Mouse (Mus musculus) left cerebral cortex, postnatal 25 days (tissue): ENCODE measurements around the gene Defb13. TPM values are rescaled to one million over a fixed set of nuclear protein-coding genes. Genes with fewer than 3 reads are reported as not detected.
A peak's percentile ranks its signal among the peaks of the same experiment; 100 is the strongest.
"Not testable (repeated sequence)": the region's sequence is repeated elsewhere in the genome, so short reads cannot be mapped to it uniquely, and the experiment has no call there.

Experiments used
- DNase-seq, 2 experiments: peaks; one replicate each; pipeline ENCODE4 v3.0.0; 2022; ENCODE audit warnings: low spot score in 2 of 2, mixed read lengths in 1 of 2
- intact Hi-C: fragments of 180-260 bp; cut with DNase I; formaldehyde crosslinking; loops from one replicate; pipeline ENCODE4 v1.15.1; 2025
- total RNA-seq, 2 experiments: library from RNA; stranded (reverse); gene quantifications; 2 replicates each; pipeline ENCODE4 v1.2.3; 2021

Defb13 gene
- not detected for total RNA-seq

GRCm38 (mm10) chr8:21946462-21946861, at the start of gene Defb13:
TSS of gene Defb13 (plus strand) at chr8:21946762.
- intact Hi-C loops, result no loop called here
- DNase-seq, result no peak

- intact Hi-C loops, DNase-seq: not testable (repeated sequence)
These were observed 40.3 kb upstream of the Defb13 start, which contains the start of gene Defb11 for GRCm38 (mm10) chr8:21906290-21906689. TSS of gene Defb11 (minus strand) at chr8:21906412.

- no peak for DNase-seq
- intact Hi-C loops, result no loop called here
These were observed 34.6 kb upstream of the Defb13 start for GRCm38 (mm10) chr8:21911931-21912330.

- intact Hi-C loops, result no loop called here
- no peak for DNase-seq
These were observed 34.0 kb upstream of the Defb13 start for GRCm38 (mm10) chr8:21912554-21912953.

- peak; percentile 2 to 60 for DNase-seq
- intact Hi-C loops, result no loop called here
These were observed 30.9 kb upstream of the Defb13 start for GRCm38 (mm10) chr8:21915625-21916024.

- intact Hi-C loops, DNase-seq: not testable (repeated sequence)
These were observed 15.8 kb upstream of the Defb13 start for GRCm38 (mm10) chr8:21930754-21931153.

GRCm38 (mm10) chr8:21932610-21933009, 14.0 kb upstream of the Defb13 start, which contains the start of gene Defb15:
TSS of gene Defb15 (minus strand) at chr8:21932710.
- intact Hi-C loops, result no loop called here
- no peak for DNase-seq

- not testable (repeated sequence) for DNase-seq
These were observed 8.5 kb upstream of the Defb13 start, which contains the start of gene Defb35 for GRCm38 (mm10) chr8:21938052-21938451. TSS of gene Defb35 (plus strand) at chr8:21938352.

GRCm38 (mm10) chr8:21947311-21948017, 902 bp downstream of the Defb13 start:
- DNase-seq, result no peak
- intact Hi-C loops, result no loop called here

More at GRCm38 (mm10) chr8:21938052-21938451, 8.5 kb upstream of the Defb13 start, which contains the start of gene Defb35:
- intact Hi-C loops, result not testable (repeated sequence)

GRCm38 (mm10) chr8:21955321-21955720, 8.8 kb downstream of the Defb13 start:
- peak; percentile 60 to 62 for DNase-seq
- intact Hi-C loops, result loop anchor here (2.0 kb wide), 1 partner anchor 199 kb away; no protein-coding TSS in a partner anchor

GRCm38 (mm10) chr8:21956336-21956735, 9.8 kb downstream of the Defb13 start:
- DNase-seq, result no peak

GRCm38 (mm10) chr8:21958414-21958813, 11.9 kb downstream of the Defb13 start, which contains the start of gene Fam90a1a:
TSS of gene Fam90a1a (plus strand) at chr8:21958714.
- intact Hi-C loops, result no loop called here
- no peak for DNase-seq

More at GRCm38 (mm10) chr8:21956336-21956735, 9.8 kb downstream of the Defb13 start:
- intact Hi-C loops, result no loop called here

GRCm38 (mm10) chr8:21966646-21967045, 20.1 kb downstream of the Defb13 start:
- intact Hi-C loops, result no loop called here
- no peak for DNase-seq

- intact Hi-C loops, result no loop called here
- no peak for DNase-seq
These were observed 22.9 kb downstream of the Defb13 start, which contains the start of gene Ccdc70 for GRCm38 (mm10) chr8:21969475-21969874. TSS of gene Ccdc70 (plus strand) at chr8:21969775.

GRCm38 (mm10) chr8:21978193-21978592, 31.6 kb downstream of the Defb13 start:
- DNase-seq, result peak; percentile 13 to 73
- intact Hi-C loops, result loop anchor here (5.0 to 10.0 kb wide), 2 partner anchors 221 to 983 kb away; no protein-coding TSS in a partner anchor

GRCm38 (mm10) chr8:21981664-21982337, 35.2 kb downstream of the Defb13 start:
- peak; percentile 43 to 68 for DNase-seq
- intact Hi-C loops, result no loop called here

- peak; percentile 52 to 77 for DNase-seq
- intact Hi-C loops, result loop anchor here (5.0 to 10.0 kb wide), 4 partner anchors 53 to 403 kb away; partner anchors contain the start of genes Nek3, Slc25a15 and Vps36
These were observed 45.6 kb downstream of the Defb13 start for GRCm38 (mm10) chr8:21992184-21992583.

GRCm38 (mm10) chr8:21995181-21995580, 48.6 kb downstream of the Defb13 start:
- no peak for DNase-seq
- intact Hi-C loops, result loop anchor here (10.0 kb wide), 2 partner anchors 50 to 400 kb away; partner anchors contain the start of gene Slc25a15
